Mouse (Mus musculus) brown adipose tissue, adult 24 weeks (tissue): ENCODE data around the gene Col27a1. TPM values are rescaled to one million over a fixed set of nuclear protein-coding genes. Genes with fewer than 3 reads are reported as not detected.
"Not testable (repeated sequence)": the region's sequence is repeated elsewhere in the genome, so short reads cannot be mapped to it uniquely, and the experiment has no call there.

ENCODE experiments used
- H3K27ac ChIP-seq: fragments of 200-500 bp; replicated peaks from 2 replicates; pipeline ENCODE4 v1.5.1; 2012; ENCODE audit warnings: low read depth, mild to moderate bottlenecking, low read length
- H3K4me1 ChIP-seq: fragments of 200-500 bp; 2 replicates; pipeline ENCODE4 v1.6.1; 2012; ENCODE audit warnings: low read length, mixed read lengths; ENCODE audit not compliant: control insufficient read depth, insufficient read depth, insufficient read length
- H3K4me3 ChIP-seq: fragments of 200-500 bp; 2 replicates; pipeline ENCODE4 v1.5.1; 2012; ENCODE audit warnings: low read depth, mild to moderate bottlenecking, low read length, moderate library complexity; ENCODE audit not compliant: insufficient read depth
- polyA plus RNA-seq: library from polyadenylated mRNA; stranded (reverse); fragments of >200 nt; gene quantifications from 2 replicates; pipeline ENCODE4 v1.2.4, GENCODE M21; 2012; ENCODE audit not compliant: missing spikeins, insufficient read depth, insufficient read length

Col27a1 gene
- polyA plus RNA-seq, 1 experiment = 11.7 TPM

DNA sequence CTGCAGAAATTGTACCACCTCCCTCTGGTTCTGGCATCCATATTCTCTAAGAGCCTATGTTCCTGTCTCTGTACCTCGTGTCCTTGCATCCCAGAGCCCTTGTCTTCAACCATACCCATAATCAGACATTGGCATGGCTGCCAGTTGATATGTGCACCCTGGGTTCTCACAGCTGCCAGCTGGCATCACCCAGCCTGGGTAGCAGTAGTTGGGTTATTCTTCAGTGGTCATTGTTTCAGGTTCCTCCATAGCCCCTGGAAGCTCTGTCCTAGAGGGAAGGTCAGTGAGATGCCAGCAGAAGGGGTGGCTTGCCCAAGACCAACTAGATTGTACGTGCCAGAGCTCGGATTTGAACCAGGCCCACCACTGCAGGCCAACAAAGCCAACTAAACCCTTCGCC lies 77.9 kb downstream of the Col27a1 start:
- no peak overlapping the region for H3K27ac ChIP-seq
- no peaks in the 10 kb centered on the region; the same call in 1 of the 2 replicates for H3K4me1 ChIP-seq
- no peak overlapping the region for H3K4me3 ChIP-seq

DNA sequence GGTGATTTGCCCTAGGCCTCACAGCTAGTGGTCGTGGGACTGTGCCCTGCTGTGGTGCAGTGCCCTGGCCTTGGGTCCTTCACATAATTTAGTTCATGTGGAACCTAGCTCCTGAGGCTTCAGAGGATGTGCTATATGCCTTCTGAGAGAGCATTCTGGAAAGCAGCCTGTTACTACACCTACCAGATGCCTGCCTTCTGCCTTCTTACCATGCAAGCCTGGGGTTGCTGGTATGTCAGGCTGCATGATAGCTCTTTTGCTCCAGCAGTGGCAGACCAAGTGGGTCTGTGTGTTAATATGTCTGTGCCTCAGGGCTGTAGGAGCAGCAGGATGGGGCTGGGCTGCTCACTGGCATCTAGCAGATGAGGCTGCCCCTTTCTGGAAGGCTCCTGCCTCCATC lies 81.8 kb downstream of the Col27a1 start:
- H3K27ac ChIP-seq = no peak overlapping the region
- H3K4me1 ChIP-seq = no peaks in the 10 kb centered on the region
- no peak overlapping the region for H3K4me3 ChIP-seq

DNA sequence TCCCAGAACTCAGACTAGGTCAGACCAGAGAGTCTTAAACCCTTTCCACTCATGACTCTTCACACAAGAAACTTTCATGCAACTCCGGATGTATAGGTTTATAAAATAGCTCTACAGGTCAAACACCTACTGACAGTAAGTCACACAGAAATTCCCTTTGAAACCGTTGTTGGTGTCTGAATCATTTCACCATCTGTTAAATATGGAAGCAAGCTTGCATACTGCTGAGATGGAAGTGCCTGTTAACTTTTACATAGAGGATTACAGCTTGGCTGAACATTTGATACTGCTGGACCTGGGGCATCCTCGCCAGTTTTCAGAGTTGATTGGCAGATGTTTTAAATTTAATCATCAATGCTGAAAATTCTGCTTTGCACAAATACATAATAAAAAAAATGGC lies 82.5 kb downstream of the Col27a1 start:
- no peak overlapping the region for H3K4me3 ChIP-seq
- no peak overlapping the region for H3K27ac ChIP-seq
- no peaks in the 10 kb centered on the region for H3K4me1 ChIP-seq

DNA sequence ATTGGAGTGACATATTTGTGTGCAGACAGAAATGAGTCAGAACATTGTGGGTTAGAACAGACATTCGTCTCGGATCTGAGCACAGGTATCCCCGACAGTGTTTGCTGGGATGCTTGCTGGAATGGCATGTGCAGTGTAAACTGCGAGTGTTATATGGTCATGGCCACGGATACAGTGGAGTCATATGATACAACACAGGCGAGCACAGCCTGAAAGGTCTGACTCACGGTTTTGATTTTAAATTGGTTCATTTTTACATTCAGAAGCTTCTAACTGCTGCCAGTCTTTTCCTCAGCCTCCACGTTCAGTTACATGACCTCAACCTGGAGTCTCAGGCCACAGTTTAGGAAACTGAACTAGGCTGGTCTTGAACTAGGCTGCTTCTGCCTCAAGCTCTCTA lies 83.1 kb downstream of the Col27a1 start:
- Histone ChIP-seq H3K4me1 (no peaks in the 10 kb centered on the region), H3K4me3 (no peak overlapping the region), H3K27ac (no peak overlapping the region)

DNA sequence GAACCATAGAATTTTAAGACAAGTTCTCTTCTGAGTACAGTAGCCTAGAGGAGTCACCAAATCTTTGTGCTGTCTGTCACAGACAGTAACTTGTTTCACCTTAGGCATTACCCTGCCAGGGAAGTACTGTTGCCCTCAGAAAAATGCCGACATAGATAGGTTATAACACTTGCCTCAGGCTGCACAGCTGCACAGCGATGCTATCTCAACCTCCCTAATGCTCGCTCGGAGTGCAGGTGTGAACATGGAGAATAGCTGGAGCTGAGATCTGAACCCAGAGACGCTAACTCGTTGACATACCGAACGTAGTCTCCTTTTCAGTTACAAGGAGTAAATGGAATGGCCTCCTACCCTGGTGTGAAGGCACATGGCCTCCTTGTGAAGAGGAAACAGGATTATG lies 84.4 kb downstream of the Col27a1 start:
- Histone ChIP-seq H3K4me3 (no peak overlapping the region), H3K4me1 (no peaks in the 10 kb centered on the region), H3K27ac (no peak overlapping the region)

DNA sequence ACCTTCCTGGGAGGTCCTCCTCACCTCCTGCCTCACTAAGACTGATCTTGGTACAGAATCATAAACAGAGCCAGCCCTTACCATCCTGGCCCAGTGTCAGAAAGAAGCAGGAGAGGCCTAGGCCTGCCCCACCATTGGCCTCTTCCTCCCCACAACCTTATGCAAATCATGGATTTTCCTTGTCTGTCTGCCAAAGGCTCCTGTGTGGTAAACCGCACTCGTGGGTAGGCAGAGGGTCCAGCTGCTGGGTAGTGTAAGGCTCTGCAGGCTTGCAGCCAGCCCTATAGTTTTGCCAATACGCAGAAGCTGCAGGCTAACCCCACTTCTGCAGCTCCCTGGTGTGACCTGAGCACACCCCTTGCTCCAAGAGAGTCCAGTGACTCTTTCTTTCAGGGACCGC lies 88.8 kb downstream of the Col27a1 start:
- no peak overlapping the region for H3K27ac ChIP-seq
- H3K4me1 ChIP-seq = no peaks in the 10 kb centered on the region
- H3K4me3 ChIP-seq = no peak overlapping the region

DNA sequence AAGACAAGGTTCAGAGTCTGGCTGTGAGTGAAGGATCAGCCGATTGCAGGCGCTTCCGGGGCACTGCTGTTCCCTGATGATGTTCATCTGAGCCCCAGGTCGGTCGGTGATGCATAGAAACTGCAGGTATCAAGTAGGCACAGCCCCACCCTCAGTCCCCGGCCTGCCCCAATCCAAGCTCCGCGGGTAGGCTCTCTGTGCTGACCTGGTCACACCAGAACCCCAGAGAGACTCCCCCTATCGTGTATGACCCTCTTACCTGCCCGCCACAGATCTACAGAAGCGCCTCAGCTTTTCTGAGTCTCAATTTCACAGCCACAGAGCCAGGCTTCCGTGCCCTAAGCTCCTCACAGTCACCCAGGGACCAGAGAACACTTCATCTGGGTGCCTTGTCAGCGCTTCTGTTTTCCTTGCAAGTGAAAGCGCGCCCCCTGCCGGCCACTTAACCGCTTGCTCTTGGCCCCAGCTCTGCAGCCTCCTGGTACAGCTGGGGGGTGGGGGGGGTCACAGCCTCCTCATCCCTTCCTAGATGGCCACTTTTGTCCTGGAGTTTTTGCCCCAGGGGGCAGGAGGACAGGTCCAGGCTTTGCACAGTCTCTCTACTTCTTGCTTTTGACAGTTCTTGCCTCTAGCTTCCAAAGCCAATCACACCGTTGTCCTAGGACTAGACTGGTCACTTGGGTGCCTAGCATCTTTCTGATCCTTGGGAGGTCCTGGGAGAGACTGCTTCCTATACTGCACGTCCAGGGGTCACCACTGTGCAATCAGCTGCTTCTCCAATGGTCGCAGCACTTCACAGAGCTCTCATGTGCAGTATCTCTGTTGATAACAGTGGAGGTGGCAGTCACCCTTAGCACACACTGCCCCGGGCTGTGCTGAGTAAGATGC lies 93.6 kb downstream of the Col27a1 start:
- H3K27ac ChIP-seq = no peak overlapping the region
- no peak overlapping the region for H3K4me3 ChIP-seq
- H3K4me1 ChIP-seq = peaks cover 2% of the 10 kb centered on the region; the same call in 1 of the 2 replicates

DNA sequence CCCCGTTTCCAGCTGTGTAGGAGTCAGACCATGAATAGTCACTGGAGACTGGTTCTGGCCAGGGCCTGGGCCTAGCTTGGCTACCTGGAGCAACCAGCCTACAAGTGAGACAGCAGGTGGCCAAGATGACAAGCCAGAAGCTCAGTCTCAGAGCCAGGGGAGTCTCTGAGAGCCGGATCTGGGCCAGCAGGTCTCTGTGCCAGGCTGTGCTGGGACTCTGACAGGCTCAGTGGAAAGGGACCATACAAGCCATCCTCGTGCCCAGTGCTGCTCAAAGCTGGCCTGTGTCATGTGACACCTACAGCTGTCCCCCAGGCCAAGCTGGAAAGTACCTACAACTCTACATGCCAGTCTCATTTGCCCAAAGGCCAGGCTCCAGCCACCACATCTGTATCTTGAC lies 94.5 kb downstream of the Col27a1 start:
- Histone ChIP-seq H3K4me1 (peaks cover 2% of the 10 kb centered on the region; the same call in 1 of the 2 replicates), H3K4me3 (no peak overlapping the region), H3K27ac (no peak overlapping the region)

DNA sequence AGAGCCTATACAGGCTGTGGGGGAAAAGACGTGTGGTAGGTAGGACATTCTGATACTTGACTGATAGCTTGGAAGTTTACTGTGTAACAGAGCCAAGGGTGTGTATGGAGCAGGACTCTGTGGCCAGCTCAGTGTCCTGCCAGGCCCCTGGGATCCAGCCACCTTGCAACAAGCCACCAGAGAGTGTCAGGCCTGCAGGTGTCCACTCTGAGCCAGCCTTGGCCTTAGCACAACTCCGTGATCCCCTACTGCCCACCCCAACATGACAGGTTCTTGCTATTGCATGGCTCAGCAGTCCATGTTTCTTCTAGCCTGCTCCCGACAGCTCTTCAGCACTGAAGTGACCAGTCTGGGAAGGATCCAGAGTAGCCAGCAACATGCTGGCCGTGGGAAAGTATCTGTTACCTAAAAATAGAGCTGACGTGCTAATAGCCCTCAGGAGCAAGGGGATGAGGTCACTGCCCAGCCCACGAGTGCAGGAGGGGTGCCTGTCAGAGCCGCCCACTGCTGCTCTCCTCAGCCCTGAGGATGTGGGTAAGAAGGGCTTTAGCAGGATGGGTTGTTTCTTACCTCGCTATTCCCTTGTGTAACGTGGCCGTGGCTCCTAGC lies 96.5 kb downstream of the Col27a1 start:
- H3K4me1 ChIP-seq = peaks cover 2% of the 10 kb centered on the region; the same call in 1 of the 2 replicates
- H3K4me3 ChIP-seq = no peak overlapping the region
- peak overlapping the region; percentile 56 for H3K27ac ChIP-seq

DNA sequence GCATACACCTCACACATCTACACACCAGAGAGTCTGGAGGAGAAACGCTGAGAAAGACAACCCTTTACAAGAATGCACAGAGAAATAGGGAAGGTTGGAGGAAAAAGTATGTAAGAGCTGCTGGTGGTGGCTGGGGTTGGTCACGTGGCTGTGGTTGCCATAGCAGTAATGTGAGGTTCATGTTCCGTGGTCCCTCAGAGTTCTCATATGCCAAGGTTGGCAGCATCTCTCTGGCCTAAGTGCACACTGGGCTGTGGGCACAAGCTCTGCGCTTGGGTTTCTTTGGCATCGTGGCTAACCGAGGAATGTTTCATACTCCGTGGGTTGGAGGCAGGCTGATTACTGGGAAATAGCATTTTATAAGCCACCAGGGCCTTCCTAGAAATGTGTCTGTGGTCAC lies 97.6 kb downstream of the Col27a1 start:
- peaks cover 2% of the 10 kb centered on the region; the same call in 1 of the 2 replicates for H3K4me1 ChIP-seq
- H3K27ac ChIP-seq = no peak overlapping the region
- H3K4me3 ChIP-seq = no peak overlapping the region

DNA sequence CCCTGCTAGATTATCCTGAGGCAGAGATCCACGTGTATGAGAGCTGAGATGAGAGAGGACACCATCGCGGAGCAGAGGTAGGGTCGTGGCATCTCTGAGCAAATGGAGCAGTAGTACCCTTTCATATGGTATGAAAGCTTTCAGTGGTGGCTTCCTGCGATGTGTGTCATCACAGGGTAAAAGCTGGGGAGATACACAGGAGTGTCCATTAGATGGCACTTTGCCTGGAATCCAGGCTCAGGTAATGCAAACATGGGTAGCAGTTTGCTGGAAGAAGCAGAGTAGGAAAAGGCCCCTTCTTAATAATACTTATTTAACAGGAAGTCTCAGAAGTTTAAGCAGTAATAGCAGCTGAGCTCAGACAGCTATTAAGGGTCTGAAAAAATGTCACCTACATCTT lies 100.3 kb downstream of the Col27a1 start:
- H3K4me1 ChIP-seq = peaks cover 2% of the 10 kb centered on the region; the same call in 1 of the 2 replicates
- no peak overlapping the region for H3K27ac ChIP-seq
- no peak overlapping the region for H3K4me3 ChIP-seq

DNA sequence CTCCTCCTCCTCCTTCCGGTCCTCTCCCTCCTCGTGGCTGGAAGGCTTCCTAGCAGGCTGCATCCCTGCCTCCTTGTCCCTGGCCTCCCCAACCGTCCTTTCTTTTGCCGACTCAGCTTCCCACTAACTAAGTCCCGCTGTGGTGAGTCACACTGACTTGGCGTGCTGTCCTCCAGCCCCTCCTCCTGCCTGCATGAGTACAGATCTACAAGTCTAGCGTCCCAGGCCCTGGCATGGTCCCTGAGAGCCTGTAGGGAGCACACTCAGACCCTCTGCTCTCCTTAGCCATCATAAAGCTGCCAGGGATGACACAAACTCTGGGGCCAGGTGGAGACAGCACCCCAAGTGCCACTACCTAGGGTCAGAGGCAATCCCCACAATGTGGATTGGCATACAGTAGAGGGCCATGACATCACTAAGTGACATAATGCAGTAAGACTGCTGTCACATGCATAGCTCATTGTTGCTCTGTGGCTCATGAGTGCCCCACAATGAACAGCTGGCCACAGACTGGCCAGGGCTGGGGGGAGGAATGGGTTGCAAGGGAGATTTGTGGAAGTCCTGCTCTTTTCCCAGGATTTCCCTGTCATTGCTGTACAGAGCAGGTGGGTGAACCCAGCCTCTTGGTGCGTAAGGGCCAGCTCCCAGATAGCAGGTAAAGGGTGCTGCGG lies 102.4 kb downstream of the Col27a1 start:
- H3K4me3 ChIP-seq = no peak overlapping the region
- H3K27ac ChIP-seq = no peak overlapping the region
- no peaks in the 10 kb centered on the region for H3K4me1 ChIP-seq

DNA sequence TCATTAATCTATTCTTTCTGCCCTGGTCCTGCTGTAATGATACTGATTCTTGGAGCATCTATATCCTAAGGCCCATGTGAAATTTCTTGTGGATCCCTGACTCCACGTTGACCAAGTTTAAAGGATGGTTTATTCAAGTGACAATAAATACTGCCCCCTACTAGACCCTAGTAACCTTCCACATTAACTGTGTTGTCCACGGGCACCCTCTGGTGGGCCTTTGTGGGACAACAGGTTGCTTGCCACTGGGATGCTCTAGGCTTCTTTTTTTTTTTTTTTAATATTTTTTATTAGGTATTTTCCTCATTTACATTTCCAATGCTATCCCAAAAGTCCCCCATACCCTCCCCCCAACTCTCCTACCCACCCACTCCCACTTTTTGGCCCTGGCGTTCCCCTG lies 105.8 kb downstream of the Col27a1 start:
- not testable (repeated sequence) for H3K4me1 ChIP-seq, H3K4me3 ChIP-seq, H3K27ac ChIP-seq

DNA sequence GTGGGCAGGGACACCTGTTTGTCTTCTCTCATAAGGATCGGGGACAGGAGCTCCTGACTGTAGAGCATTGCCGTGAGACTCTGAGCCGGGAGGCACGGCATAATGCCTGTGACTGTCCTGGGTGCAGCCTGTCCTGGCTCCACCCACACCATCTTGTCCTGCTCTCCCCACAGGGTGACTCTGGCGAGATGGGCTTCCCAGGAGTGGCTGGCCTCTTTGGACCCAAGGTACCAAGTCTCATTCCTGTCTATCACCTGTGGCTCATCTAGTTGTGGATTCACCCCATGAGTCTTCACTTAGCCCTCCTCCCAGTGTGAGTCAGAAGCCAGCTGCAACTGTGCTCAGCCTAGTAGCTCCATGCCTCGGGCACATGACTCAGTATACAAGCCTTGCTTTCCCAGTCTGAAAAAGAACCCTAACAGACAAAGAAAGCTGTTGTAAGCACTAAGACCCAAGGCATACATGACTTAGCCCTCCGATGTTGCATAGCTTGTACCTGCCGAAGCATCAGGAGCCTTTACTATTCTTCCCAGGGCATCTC lies 109.5 kb downstream of the Col27a1 start:
- Histone ChIP-seq H3K4me3 (no peak overlapping the region), H3K27ac (no peak overlapping the region), H3K4me1 (no peaks in the 10 kb centered on the region)

DNA sequence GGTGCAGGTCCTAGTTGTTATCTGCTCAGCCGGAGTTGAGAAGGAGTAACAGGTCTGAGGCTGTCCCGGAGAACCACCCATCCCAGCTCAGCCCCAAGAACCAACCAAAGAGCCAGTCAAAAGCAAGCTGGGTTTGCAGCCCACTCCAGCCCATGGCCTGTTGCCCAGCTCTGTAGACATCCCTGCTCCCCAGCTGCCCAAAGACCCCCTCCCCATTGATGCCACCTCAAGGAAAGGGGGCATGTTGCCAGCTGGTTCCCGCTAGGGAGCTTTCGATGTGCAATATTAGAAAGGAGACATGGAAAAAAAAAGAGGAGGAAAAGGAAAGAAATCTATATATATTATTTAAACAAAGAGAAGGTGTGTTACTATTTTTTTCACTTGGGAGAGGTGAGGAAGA lies 119.6 kb downstream of the Col27a1 start:
- H3K27ac ChIP-seq = no peak overlapping the region
- H3K4me1 ChIP-seq = no peaks in the 10 kb centered on the region
- H3K4me3 ChIP-seq = no peak overlapping the region
